Mouse (Mus musculus): ENCODE data around the gene H2-M2. TPM values are rescaled to one million over a fixed set of nuclear protein-coding genes. Genes with fewer than 3 reads are reported as not detected.
"Not testable (repeated sequence)": the region's sequence is repeated elsewhere in the genome, so short reads cannot be mapped to it uniquely, and the experiment has no call there.

The H2-M2 gene
- polyA plus RNA-seq (2012; fragmentation: generic; extraction: Trizol) = not detected
- long read RNA-seq, experiment 1 = 0 reads
- long read RNA-seq, experiment 2 = 0 reads

DNA sequence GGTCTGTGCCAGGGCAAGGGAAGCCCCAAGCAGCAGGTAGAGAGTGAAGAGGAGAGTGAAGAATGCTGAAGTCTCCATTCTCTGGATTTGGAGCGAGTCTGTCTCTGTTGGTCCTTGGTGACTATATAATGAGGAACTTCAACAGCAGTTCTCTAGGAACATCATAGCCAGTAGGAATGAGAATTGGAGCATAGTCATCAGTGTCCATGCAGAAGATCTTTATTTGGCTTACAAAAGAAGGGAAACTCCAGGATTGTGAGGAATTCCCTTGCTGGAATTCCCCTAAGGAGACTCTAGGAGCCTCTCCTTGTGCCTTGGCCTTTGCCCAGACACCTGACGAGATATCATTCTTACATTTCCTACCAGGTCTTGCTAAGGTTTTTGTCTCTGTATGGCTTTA lies at the start of gene H2-M2:
Gene H2-M2, minus strand, starts transcription at position 101 of the 400 bp plus-strand sequence.
- TF ChIP-seq MYOG (IDR thresholded peaks at IDR 0.05; ENCODE audit: control insufficient read depth, extremely low read depth, insufficient read length) (no peak), USF1 (IDR thresholded peaks at IDR 0.05; ENCODE audit: low read depth) (no peak), FOSL1 (IDR thresholded peaks at IDR 0.05; ENCODE audit: insufficient read depth, low read length, poor library complexity, severe bottlenecking) (no peak), CTCF (IDR thresholded peaks at IDR 0.05; ENCODE audit: control insufficient read depth, insufficient read depth, insufficient read length) (no peak), CEBPB (IDR thresholded peaks at IDR 0.05; ENCODE audit: low read depth) (no peak), MYOD1 (IDR thresholded peaks at IDR 0.05; ENCODE audit: control insufficient read depth, insufficient read length, low read depth) (no peak), MAX (IDR thresholded peaks at IDR 0.05) (no peak)
- no peaks in the 10 kb centered on the region for H3K79me2 ChIP-seq (ENCODE audit: control insufficient read depth, insufficient read depth)
- H3K4me3 ChIP-seq (ENCODE audit: insufficient read depth, poor library complexity, severe bottlenecking) = no peak within 1 kb of the TSS
- no peaks in the 10 kb centered on the region for H3K27me3 ChIP-seq (ENCODE audit: control insufficient read depth, insufficient read depth, insufficient read length)
- no peak within 1 kb of the TSS for H3ac ChIP-seq (ENCODE audit: control insufficient read depth, insufficient read length, low read depth)
- H3K36me3 ChIP-seq (ENCODE audit: control insufficient read depth, insufficient read depth) = no peaks in the 10 kb centered on the region
- no peaks in the 10 kb centered on the region for H3K79me3 ChIP-seq (ENCODE audit: low read depth)

DNA sequence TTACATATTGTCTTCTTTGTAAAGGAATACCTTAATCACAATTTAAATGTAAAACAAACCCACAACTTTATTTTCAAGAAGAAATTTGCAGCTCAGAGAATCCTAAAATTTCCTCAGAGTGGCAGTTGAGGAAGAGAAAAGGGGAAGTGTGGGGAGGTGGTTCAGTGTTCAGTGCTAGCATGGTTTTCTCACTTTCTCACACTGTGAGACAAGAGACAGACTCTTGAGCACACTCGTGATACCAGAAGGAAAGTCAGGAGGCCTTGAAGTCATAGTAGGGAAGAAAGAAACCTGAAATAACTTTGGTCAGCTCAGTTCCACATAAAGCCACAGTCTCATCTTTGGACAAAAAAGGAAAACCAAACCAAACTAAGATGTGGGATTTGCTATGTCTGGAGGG lies 42.1 kb upstream of the H2-M2 start:
- not testable (repeated sequence) for H3K79me2 ChIP-seq (ENCODE audit: control insufficient read depth, insufficient read depth); H3K27me3 ChIP-seq (ENCODE audit: control insufficient read depth, insufficient read depth, insufficient read length); H3ac ChIP-seq (ENCODE audit: control insufficient read depth, insufficient read length, low read depth); H3K79me3 ChIP-seq (ENCODE audit: low read depth); H3K4me3 ChIP-seq (ENCODE audit: insufficient read depth, poor library complexity, severe bottlenecking); H3K36me3 ChIP-seq (ENCODE audit: control insufficient read depth, insufficient read depth)

- not testable (repeated sequence) for H3K79me3 ChIP-seq (ENCODE audit: low read depth); H3K27me3 ChIP-seq (ENCODE audit: control insufficient read depth, insufficient read depth, insufficient read length); H3ac ChIP-seq (ENCODE audit: control insufficient read depth, insufficient read length, low read depth); H3K79me2 ChIP-seq (ENCODE audit: control insufficient read depth, insufficient read depth); H3K36me3 ChIP-seq (ENCODE audit: control insufficient read depth, insufficient read depth); H3K4me3 ChIP-seq (ENCODE audit: insufficient read depth, poor library complexity, severe bottlenecking)
These were observed 41.3 kb upstream of the H2-M2 start for GRCm38 (mm10) chr17:37524612-37525011.

DNA sequence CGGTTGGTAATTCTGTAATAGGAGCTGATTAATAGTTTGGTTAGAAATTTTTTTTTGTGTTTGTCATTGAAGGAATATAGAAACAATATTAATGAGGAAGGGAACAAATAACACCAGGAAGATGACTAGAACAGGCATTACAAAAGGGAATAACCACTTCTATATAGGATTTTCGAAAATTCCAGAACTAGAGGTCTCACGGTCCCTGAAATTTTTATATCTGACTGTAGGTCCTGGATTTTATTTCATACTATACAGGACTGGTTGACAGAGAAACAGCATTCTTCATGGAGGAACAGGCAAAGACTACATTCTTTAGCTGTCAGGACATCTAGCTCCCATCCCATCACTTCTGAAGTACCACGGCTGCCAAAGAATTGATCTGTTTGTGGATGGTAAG lies 24.4 kb upstream of the H2-M2 start, which contains the start of gene Olfr111:
Gene Olfr111, plus strand, starts transcription at position 301 of the 400 bp plus-strand sequence.
- Histone ChIP-seq H3K4me3 (ENCODE audit: insufficient read depth, poor library complexity, severe bottlenecking) (no peak within 1 kb of the TSS), H3K79me2 (ENCODE audit: control insufficient read depth, insufficient read depth) (no peaks in the 10 kb centered on the region), H3K36me3 (ENCODE audit: control insufficient read depth, insufficient read depth) (no peaks in the 10 kb centered on the region), H3K27me3 (ENCODE audit: control insufficient read depth, insufficient read depth, insufficient read length) (no peaks in the 10 kb centered on the region), H3K79me3 (ENCODE audit: low read depth) (no peaks in the 10 kb centered on the region), H3ac (ENCODE audit: control insufficient read depth, insufficient read length, low read depth) (no peak within 1 kb of the TSS)
- TF ChIP-seq MYOG (IDR thresholded peaks at IDR 0.05; ENCODE audit: control insufficient read depth, extremely low read depth, insufficient read length) (no peak), CTCF (IDR thresholded peaks at IDR 0.05; ENCODE audit: control insufficient read depth, insufficient read depth, insufficient read length) (no peak), MAX (IDR thresholded peaks at IDR 0.05) (no peak), MYOD1 (IDR thresholded peaks at IDR 0.05; ENCODE audit: control insufficient read depth, insufficient read length, low read depth) (no peak), FOSL1 (IDR thresholded peaks at IDR 0.05; ENCODE audit: insufficient read depth, low read length, poor library complexity, severe bottlenecking) (no peak), CEBPB (IDR thresholded peaks at IDR 0.05; ENCODE audit: low read depth) (no peak), USF1 (IDR thresholded peaks at IDR 0.05; ENCODE audit: low read depth) (no peak)

- Histone ChIP-seq H3ac (ENCODE audit: control insufficient read depth, insufficient read length, low read depth) (no peak within 1 kb of the TSS), H3K36me3 (ENCODE audit: control insufficient read depth, insufficient read depth) (no peaks in the 10 kb centered on the region), H3K79me2 (ENCODE audit: control insufficient read depth, insufficient read depth) (no peaks in the 10 kb centered on the region), H3K27me3 (ENCODE audit: control insufficient read depth, insufficient read depth, insufficient read length) (no peaks in the 10 kb centered on the region), H3K4me3 (ENCODE audit: insufficient read depth, poor library complexity, severe bottlenecking) (no peak within 1 kb of the TSS), H3K79me3 (ENCODE audit: low read depth) (no peaks in the 10 kb centered on the region)
- TF ChIP-seq FOSL1 (IDR thresholded peaks at IDR 0.05; ENCODE audit: insufficient read depth, low read length, poor library complexity, severe bottlenecking) (no peak), MYOG (IDR thresholded peaks at IDR 0.05; ENCODE audit: control insufficient read depth, extremely low read depth, insufficient read length) (no peak), CTCF (IDR thresholded peaks at IDR 0.05; ENCODE audit: control insufficient read depth, insufficient read depth, insufficient read length) (no peak), MAX (IDR thresholded peaks at IDR 0.05) (no peak), CEBPB (IDR thresholded peaks at IDR 0.05; ENCODE audit: low read depth) (no peak), USF1 (IDR thresholded peaks at IDR 0.05; ENCODE audit: low read depth) (no peak), MYOD1 (IDR thresholded peaks at IDR 0.05; ENCODE audit: control insufficient read depth, insufficient read length, low read depth) (no peak)
These were observed 8.7 kb upstream of the H2-M2 start, which contains the start of gene Olfr110 for GRCm38 (mm10) chr17:37491930-37492518. TSS of gene Olfr110 (plus strand) at chr17:37492468.

GRCm38 (mm10) chr17:37458616-37459015 lies 24.7 kb downstream of the H2-M2 start, which contains the start of gene Olfr109:
TSS of gene Olfr109 (plus strand) at chr17:37458916.
- no peak for TF ChIP-seq MYOD1 (IDR thresholded peaks at IDR 0.05; ENCODE audit: control insufficient read depth, insufficient read length, low read depth)
- TF ChIP-seq FOSL1 (IDR thresholded peaks at IDR 0.05; ENCODE audit: insufficient read depth, low read length, poor library complexity, severe bottlenecking) = no peak
- TF ChIP-seq MYOG (IDR thresholded peaks at IDR 0.05; ENCODE audit: control insufficient read depth, extremely low read depth, insufficient read length) = no peak
- no peak for TF ChIP-seq MAX (IDR thresholded peaks at IDR 0.05)
- TF ChIP-seq USF1 (IDR thresholded peaks at IDR 0.05; ENCODE audit: low read depth) = no peak
- TF ChIP-seq CTCF (IDR thresholded peaks at IDR 0.05; ENCODE audit: control insufficient read depth, insufficient read depth, insufficient read length) = no peak
- no peak for TF ChIP-seq CEBPB (IDR thresholded peaks at IDR 0.05; ENCODE audit: low read depth)
- H3ac ChIP-seq (ENCODE audit: control insufficient read depth, insufficient read length, low read depth) = no peak within 1 kb of the TSS
- H3K79me2 ChIP-seq (ENCODE audit: control insufficient read depth, insufficient read depth) = no peaks in the 10 kb centered on the region
- no peaks in the 10 kb centered on the region for H3K27me3 ChIP-seq (ENCODE audit: control insufficient read depth, insufficient read depth, insufficient read length)
- no peaks in the 10 kb centered on the region for H3K36me3 ChIP-seq (ENCODE audit: control insufficient read depth, insufficient read depth)
- H3K79me3 ChIP-seq (ENCODE audit: low read depth) = no peaks in the 10 kb centered on the region
- no peak within 1 kb of the TSS for H3K4me3 ChIP-seq (ENCODE audit: insufficient read depth, poor library complexity, severe bottlenecking)

Measured in C2C12 (cell line).